Mouse (Mus musculus) gastrocnemius, postnatal 36 days (tissue): Measurements from ENCODE around the gene Psmd8. TPM values are rescaled to one million over a fixed set of nuclear protein-coding genes. Genes with fewer than 3 reads are reported as not detected.
"Not testable (repeated sequence)": the region's sequence is repeated elsewhere in the genome, so short reads cannot be mapped to it uniquely, and the experiment has no call there.

Experiments
- DNase-seq, 2 experiments: peaks; one replicate each; pipeline ENCODE4 v3.0.0; 2022
- intact Hi-C: fragments of 180-260 bp; cut with DNase I; formaldehyde crosslinking; loops from one replicate; pipeline ENCODE4 v1.15.1; 2025
- total RNA-seq, 2 experiments: library from RNA; stranded (reverse); gene quantifications; 2 replicates each; pipeline ENCODE4 v1.2.3; 2021

Psmd8 gene
- total RNA-seq, 2 experiments from 2014 or later: 155 to 172 TPM

- intact Hi-C loops, DNase-seq: not testable (repeated sequence)
These were observed 41.3 kb downstream of the Psmd8 start for GRCm38 (mm10) chr7:29139237-29139636.

GRCm38 (mm10) chr7:29137429-29137828 is 43.1 kb downstream of the Psmd8 start:
- intact Hi-C loops: no loop called here
- no peak for DNase-seq

DNA sequence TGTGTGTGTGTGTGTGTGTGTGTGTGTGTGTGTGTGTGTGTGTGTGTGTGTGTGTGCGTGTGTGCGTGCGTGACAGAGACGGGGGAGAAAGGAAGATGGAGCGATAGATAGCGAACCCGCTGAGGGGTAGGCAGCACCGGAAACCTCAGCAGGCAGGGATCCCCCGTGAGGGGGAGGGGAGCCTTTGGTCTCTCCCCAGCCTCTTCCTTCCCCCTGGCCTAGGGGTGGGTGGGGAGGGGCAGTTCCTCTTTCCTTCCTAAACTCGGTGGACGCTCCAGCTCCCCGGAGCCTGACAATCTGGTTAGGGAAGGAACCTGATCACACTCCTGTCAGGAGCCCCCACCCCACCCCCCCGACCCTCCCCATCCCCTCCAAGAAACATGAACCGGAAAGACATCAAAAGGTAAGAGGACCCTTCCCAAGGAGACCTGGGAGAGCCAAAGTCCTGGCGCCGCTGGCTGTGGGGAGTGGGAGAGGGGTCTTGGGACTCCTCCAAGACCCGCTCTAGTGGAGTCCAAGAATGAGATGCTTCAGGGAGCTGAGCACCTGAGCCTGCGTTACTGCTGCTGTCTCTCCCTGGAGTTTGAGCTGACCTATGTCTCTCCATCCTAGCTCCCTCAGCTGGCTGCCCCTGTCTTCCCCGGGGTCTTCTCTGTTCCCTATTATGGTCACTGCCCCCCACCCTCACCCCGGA is 45.7 kb downstream of the Psmd8 start, which contains the start of gene Rasgrp4:
Gene Rasgrp4, plus strand, starts transcription at position 159 of the 694 bp plus-strand sequence.
- DNase-seq: no peak

DNA sequence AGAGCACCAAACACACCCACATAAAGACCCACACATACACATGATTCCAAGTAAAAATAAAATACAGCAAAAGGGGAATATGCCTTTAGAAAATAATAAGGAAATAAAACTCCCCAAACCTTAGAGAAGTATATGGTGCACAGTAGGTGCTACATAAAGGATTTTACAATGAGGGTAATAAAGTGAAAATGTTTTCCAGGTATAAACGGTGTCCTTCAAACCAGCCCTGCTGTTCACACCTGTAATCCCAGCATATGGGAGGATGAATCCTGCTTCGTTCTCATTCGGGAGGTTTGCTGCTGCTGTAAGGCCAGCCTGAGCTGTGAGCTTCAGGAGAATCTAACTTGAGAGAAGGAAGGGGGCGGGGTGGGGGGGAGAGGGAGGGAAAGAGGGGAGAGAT is 46.3 kb downstream of the Psmd8 start:
- DNase-seq: no peak
- intact Hi-C loops: no loop called here

More for the DNA sequence above, 45.7 kb downstream of the Psmd8 start, which contains the start of gene Rasgrp4:
- intact Hi-C loops: no loop called here

DNA sequence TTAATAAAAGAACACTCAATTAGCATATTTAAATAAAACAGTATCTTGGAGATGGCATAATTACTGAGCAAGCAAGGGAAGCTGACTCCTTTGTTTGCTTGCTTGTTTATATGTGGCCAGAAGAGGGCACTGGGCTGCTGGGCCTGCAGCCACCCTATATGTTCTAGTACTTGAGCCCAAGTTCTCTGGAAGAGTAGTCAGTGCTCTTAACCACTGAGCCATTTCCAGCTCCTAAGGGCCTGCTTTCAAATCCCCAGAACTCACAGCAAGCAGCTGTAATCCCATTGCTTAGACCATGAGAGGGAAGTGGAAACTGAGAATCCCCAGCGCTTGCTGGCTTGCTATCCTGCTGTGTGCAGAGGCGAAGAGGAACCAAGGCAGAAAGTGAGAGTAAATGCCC is 51.8 kb downstream of the Psmd8 start:
- intact Hi-C loops: loop anchor here (5.0 kb wide), 2 partner anchors 119 to 174 kb away; partner anchors contain the start of genes 2200002D01Rik and Dpf1
- DNase-seq: no peak

DNA sequence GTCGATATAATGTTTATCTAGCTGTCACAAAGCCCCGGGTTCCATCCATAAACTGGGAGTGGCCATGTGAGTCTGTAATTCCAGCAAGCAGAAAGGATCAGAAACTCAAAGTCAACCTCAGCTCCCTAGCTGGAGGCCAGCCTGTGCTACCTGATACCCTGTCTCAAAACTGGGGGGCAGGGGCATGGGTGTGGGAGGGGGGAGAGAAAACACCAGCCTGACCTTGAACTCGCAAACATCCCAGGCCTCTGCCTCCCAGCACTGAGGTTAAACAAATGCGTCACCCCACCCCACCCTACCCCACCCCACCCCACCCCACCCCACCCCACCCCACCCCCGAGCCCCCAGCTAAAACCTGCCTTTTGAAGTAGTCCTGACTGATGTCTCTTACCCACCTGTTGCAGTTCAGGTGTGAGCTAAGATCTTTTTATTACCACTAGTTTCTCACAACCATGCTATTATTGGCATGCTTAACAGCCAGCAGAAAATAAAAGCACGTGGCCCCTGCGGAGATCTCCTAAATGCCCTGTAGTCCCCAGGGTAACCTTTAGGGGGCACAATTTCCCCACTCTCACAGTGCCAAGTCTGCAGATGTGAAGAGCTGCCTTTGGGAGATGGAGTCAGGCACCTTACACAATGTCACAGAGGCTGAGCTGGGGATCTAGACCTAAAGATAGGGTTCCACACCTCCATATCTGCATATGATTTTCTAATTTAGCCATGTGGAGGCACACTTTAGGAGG is 54.2 kb downstream of the Psmd8 start:
- intact Hi-C loops: loop anchor here (5.0 kb wide), 2 partner anchors 121 to 176 kb away; partner anchors contain the start of genes 2200002D01Rik and Dpf1
- peak; percentile 47 to 53 for DNase-seq

GRCm38 (mm10) chr7:29124970-29125369 is 55.5 kb downstream of the Psmd8 start, which contains the start of gene Ryr1:
Ryr1 (minus strand) TSS chr7:29125179.
- peak; percentile 61 to 74 for DNase-seq
- intact Hi-C loops: loop anchor here (5.0 kb wide), 2 partner anchors 122 to 177 kb away; partner anchors contain the start of genes 2200002D01Rik and Dpf1

Other genes starting within 250 kb of the Psmd8 start
- 10 to 100 TPM; 31.6 to 35.1 TPM for gene Actn4, start 218.4 kb downstream of the Psmd8 start, total RNA-seq
- 100 to 1,000 TPM; 119 to 125 TPM for gene Eif3k, start 198.8 kb downstream of the Psmd8 start, total RNA-seq
- under 1 TPM; 0.27 to 0.46 TPM for gene Map4k1, start 198.7 kb downstream of the Psmd8 start, total RNA-seq
- gene Ryr1, start 55.5 kb downstream of the Psmd8 start, total RNA-seq: 1,000 to 10,000 TPM; 1,495 to 1,823 TPM
- under 1 TPM; 0.54 to 0.77 TPM for gene Rasgrp4, start 45.9 kb downstream of the Psmd8 start, total RNA-seq
- 10 to 100 TPM; 10.7 to 11.7 TPM for gene Fam98c, start 24.5 kb downstream of the Psmd8 start, total RNA-seq
- under 1 TPM; 0.25 to 0.26 TPM for gene Ggn, start 10.5 kb downstream of the Psmd8 start, total RNA-seq
- gene Spred3, start 10.3 kb downstream of the Psmd8 start, total RNA-seq: 1 to 10 TPM in 1 of 2 experiments, under 1 TPM in 1; 0.59 to 1.2 TPM
- under 1 TPM in 1 of 2 experiments, not detected in 1; 0.22 TPM for gene Catsperg1, start 33.3 kb upstream of the Psmd8 start, total RNA-seq
- gene Kcnk6, start 51.8 kb upstream of the Psmd8 start, total RNA-seq: under 1 TPM; 0.91 to 0.97 TPM
- 10 to 100 TPM; 36.0 to 41.1 TPM for gene Yif1b, start 57.6 kb upstream of the Psmd8 start, total RNA-seq
- under 1 TPM; 0.28 to 0.86 TPM for gene 2200002D01Rik, start 67.8 kb upstream of the Psmd8 start, total RNA-seq
- 1 to 10 TPM; 4.1 to 4.5 TPM for gene Spint2, start 101.2 kb upstream of the Psmd8 start, total RNA-seq
- gene Ppp1r14a, start 108.6 kb upstream of the Psmd8 start, total RNA-seq: 1 to 10 TPM; 3.3 to 3.5 TPM
- gene Dpf1, start 123.2 kb upstream of the Psmd8 start, total RNA-seq: 1 to 10 TPM; 1.9 to 2.3 TPM